Mouse (Mus musculus) myocyte (in vitro differentiated cells): ENCODE data around the gene Ugt1a7c.
"Not testable (repeated sequence)": the region's sequence is repeated elsewhere in the genome, so short reads cannot be mapped to it uniquely, and the experiment has no call there.

ENCODE experiments used
- CEBPB ChIP-seq: IDR thresholded peaks from 2 replicates; pipeline ENCODE4 v1.6.1; 2011; ENCODE audit warnings: mild to moderate bottlenecking, moderate library complexity; ENCODE audit not compliant: poor library complexity, insufficient read depth, severe bottlenecking
- E2F4 ChIP-seq: IDR thresholded peaks from one replicate; pipeline ENCODE4 v1.6.1; 2011; ENCODE audit warnings: mild to moderate bottlenecking, control low read depth, moderate library complexity; ENCODE audit not compliant: insufficient read depth
- MAX ChIP-seq: IDR thresholded peaks from one replicate; pipeline ENCODE4 v1.6.1; 2011; ENCODE audit warnings: low read depth, mild to moderate bottlenecking, control low read depth
- MYOD1 ChIP-seq, 3 experiments: IDR thresholded peaks; one replicate each; pipeline ENCODE4 v1.6.1; 2011; ENCODE audit warnings: control low read depth in 2 of 3, low read depth in 2 of 3, mild to moderate bottlenecking in 2 of 3, moderate library complexity in 1 of 3; ENCODE audit not compliant: insufficient read length in 2 of 3, control insufficient read depth in 1 of 3
- MYOG ChIP-seq, 3 experiments: IDR thresholded peaks; one replicate each; pipeline ENCODE4 v1.6.1; 2011; ENCODE audit warnings: control low read depth in 2 of 3, low read depth in 2 of 3, mild to moderate bottlenecking in 2 of 3; ENCODE audit not compliant: insufficient read length in 2 of 3, control insufficient read depth in 1 of 3, insufficient read depth in 1 of 3
- POLR2A ChIP-seq: IDR thresholded peaks from one replicate; pipeline ENCODE4 v1.6.1; 2011; ENCODE audit warnings: low read depth, mild to moderate bottlenecking, control low read depth, moderate library complexity; ENCODE audit not compliant: insufficient read length
- POLR2AphosphoS2 ChIP-seq: IDR thresholded peaks from one replicate; pipeline ENCODE4 v1.6.1; 2011; ENCODE audit warnings: low read depth, control low read depth; ENCODE audit not compliant: insufficient read length
- REST ChIP-seq: IDR thresholded peaks from one replicate; pipeline ENCODE4 v1.6.1; 2011; ENCODE audit warnings: mild to moderate bottlenecking, control low read depth, moderate library complexity; ENCODE audit not compliant: insufficient read depth, insufficient read length
- SRF ChIP-seq: IDR thresholded peaks from one replicate; pipeline ENCODE4 v1.6.1; 2011; ENCODE audit warnings: low read depth; ENCODE audit not compliant: control insufficient read depth, insufficient read length
- TCF12 ChIP-seq: IDR thresholded peaks from one replicate; pipeline ENCODE4 v1.6.1; 2011; ENCODE audit warnings: mild to moderate bottlenecking, control low read depth; ENCODE audit not compliant: poor library complexity, insufficient read depth, severe bottlenecking
- TCF3 ChIP-seq: IDR thresholded peaks from one replicate; pipeline ENCODE4 v1.6.1; 2011; ENCODE audit warnings: low read depth, control low read depth; ENCODE audit not compliant: insufficient read length
- USF1 ChIP-seq: IDR thresholded peaks from one replicate; pipeline ENCODE4 v1.6.1; 2011; ENCODE audit warnings: low read depth, mild to moderate bottlenecking, control low read depth, moderate library complexity

- not testable (repeated sequence) for TF ChIP-seq POLR2A; E2F4; USF1; MYOG (IDR thresholded peaks at IDR 0.05; ENCODE audit: control insufficient read depth in 1 of 3, insufficient read depth in 1 of 3, insufficient read length in 2 of 3, low read depth in 2 of 3); TCF12; REST; CEBPB; MYOD1 (IDR thresholded peaks at IDR 0.05; ENCODE audit: control insufficient read depth in 1 of 3, insufficient read length in 2 of 3, low read depth in 2 of 3); MAX; TCF3; POLR2AphosphoS2; SRF
Observed at GRCm38 (mm10) chr1:88103019-88103418, 8.2 kb downstream of the Ugt1a7c start, which contains the start of gene Ugt1a6b.
